Mouse (Mus musculus) lung, adult 2 months (tissue): ENCODE results near the gene Napsa. TPM values are rescaled to one million over a fixed set of nuclear protein-coding genes. Genes with fewer than 3 reads are reported as not detected.

Experiments used
- DNase-seq: peaks from one replicate; pipeline ENCODE4 v3.0.0; 2022
- H3K4me1 ChIP-seq: fragments of 200-500 bp; 2 replicates; pipeline ENCODE4 v1.6.1; 2011; ENCODE audit warnings: low read length; ENCODE audit not compliant: control insufficient read depth, insufficient read depth
- H3K4me3 ChIP-seq: fragments of 200-500 bp; replicated peaks from 2 replicates; pipeline ENCODE3; 2011; ENCODE audit warnings: low read depth, mild to moderate bottlenecking, control low read depth, low read length; ENCODE audit errors: extremely low read depth
- CTCF ChIP-seq: fragments of 200-500 bp; IDR thresholded peaks from 2 replicates; pipeline ENCODE4 v1.5.1; 2011; ENCODE audit warnings: mild to moderate bottlenecking, low read length, control low read depth; ENCODE audit not compliant: insufficient read depth
- POLR2A ChIP-seq: fragments of 200-500 bp; IDR thresholded peaks from 2 replicates; pipeline ENCODE4 v1.6.1; 2011; ENCODE audit warnings: low read depth, mild to moderate bottlenecking, control low read depth, low read length, borderline replicate concordance; ENCODE audit errors: extremely low read depth
- WGBS: fragments of 180-500 bp; shearing (Covaris S2); methylation state at CpG from one replicate; pipeline ENCODE4 v1.1.7; 2018; 5-methylcytosine and 5-hydroxymethylcytosine counted together
- polyA plus RNA-seq: library from polyadenylated mRNA; depleted of rRNA; stranded (reverse); fragments of >200 nt; gene quantifications from 2 replicates; pipeline ENCODE4 v1.2.3, GENCODE M21; 2012; rRNA removed

Gene Napsa
- polyA plus RNA-seq, 1 experiment, result 576 TPM

GRCm38 (mm10) chr7:44626966-44627365 is 54.8 kb downstream of the Napsa start:
- no peak overlapping the region for H3K4me3 ChIP-seq
- TF ChIP-seq CTCF (no peak), POLR2A (no peak)
- DNase-seq, result no peak
- WGBS, result 80% methylated on average over 13 of the region's 13 CpGs
- H3K4me1 ChIP-seq, result no peaks in the 10 kb centered on the region

- 80% methylated on average over 15 of the region's 15 CpGs for WGBS
- no peak for TF ChIP-seq POLR2A
- TF ChIP-seq CTCF, result no peak
- H3K4me3 ChIP-seq, result no peak overlapping the region
- no peak for DNase-seq
- H3K4me1 ChIP-seq, result no peaks in the 10 kb centered on the region
Measured at GRCm38 (mm10) chr7:44628402-44629034, 56.3 kb downstream of the Napsa start.

GRCm38 (mm10) chr7:44630437-44630836 is 58.3 kb downstream of the Napsa start:
- 56% methylated on average over 13 of the region's 13 CpGs for WGBS

GRCm38 (mm10) chr7:44632676-44633075 is 60.5 kb downstream of the Napsa start:
- 38% methylated on average over 13 of the region's 13 CpGs for WGBS
- no peak for TF ChIP-seq POLR2A
- no peak for TF ChIP-seq CTCF
- no peak for DNase-seq
- no peak overlapping the region for H3K4me3 ChIP-seq
- no peaks in the 10 kb centered on the region for H3K4me1 ChIP-seq

More at GRCm38 (mm10) chr7:44630437-44630836, 58.3 kb downstream of the Napsa start:
- TF ChIP-seq CTCF (no peak), POLR2A (no peak)
- Histone ChIP-seq H3K4me3 (no peak overlapping the region), H3K4me1 (no peaks in the 10 kb centered on the region)
- peak; percentile 80 for DNase-seq

GRCm38 (mm10) chr7:44633407-44633806 is 61.2 kb downstream of the Napsa start:
- no peaks in the 10 kb centered on the region for H3K4me1 ChIP-seq
- 25% methylated on average over 15 of the region's 15 CpGs for WGBS
- no peak for DNase-seq
- TF ChIP-seq CTCF (no peak), POLR2A (no peak)
- no peak overlapping the region for H3K4me3 ChIP-seq

Other genes with a start within 250 kb of the Napsa start
- gene Syt3, start 188.3 kb upstream of the Napsa start, polyA plus RNA-seq, result 2.8 and 3.1 TPM in 2 replicates
- gene 1700008O03Rik, start 186.6 kb upstream of the Napsa start, polyA plus RNA-seq, result 0.98 and 1.2 TPM in 2 replicates
- gene Lrrc4b, start 143.4 kb upstream of the Napsa start, polyA plus RNA-seq, result 4.5 and 4.9 TPM in 2 replicates
- 0.24 and 0.50 TPM in 2 replicates for gene Aspdh, start 107.0 kb upstream of the Napsa start, polyA plus RNA-seq
- gene Josd2, start 104.4 kb upstream of the Napsa start, polyA plus RNA-seq, result 164 and 175 TPM in 2 replicates
- gene Emc10, start 75.9 kb upstream of the Napsa start, polyA plus RNA-seq, result 250 and 268 TPM in 2 replicates
- gene Fam71e1, start 75.8 kb upstream of the Napsa start, polyA plus RNA-seq, result 9.5 and 10.3 TPM in 2 replicates
- gene Mybpc2, start 47.7 kb upstream of the Napsa start, polyA plus RNA-seq, result 1.0 and 10.5 TPM in 2 replicates
- gene Spib, start 40.3 kb upstream of the Napsa start, polyA plus RNA-seq, result 11.2 and 11.7 TPM in 2 replicates
- 34.3 and 38.3 TPM in 2 replicates for gene Pold1, start 23.5 kb upstream of the Napsa start, polyA plus RNA-seq
- 194 and 216 TPM in 2 replicates for gene Nr1h2, start 18.4 kb upstream of the Napsa start, polyA plus RNA-seq
- gene Kcnc3, start 18.3 kb downstream of the Napsa start, polyA plus RNA-seq, result 36.0 and 42.5 TPM in 2 replicates
- gene Myh14, start 98.5 kb downstream of the Napsa start, polyA plus RNA-seq, result 223 and 227 TPM in 2 replicates
- gene Izumo2, start 136.4 kb downstream of the Napsa start, polyA plus RNA-seq, result not detected in 2 replicates
- 42.0 and 51.9 TPM in 2 replicates for gene Vrk3, start 176.0 kb downstream of the Napsa start, polyA plus RNA-seq
- gene Zfp473, start 178.7 kb downstream of the Napsa start, polyA plus RNA-seq, result 0.15 and 0.18 TPM in 2 replicates
- 42.9 and 44.1 TPM in 2 replicates for gene Nup62, start 243.7 kb downstream of the Napsa start, polyA plus RNA-seq
- 6.5 and 7.6 TPM in 2 replicates for gene Il4i1, start 244.0 kb downstream of the Napsa start, polyA plus RNA-seq
- 191 and 231 TPM in 2 replicates for gene Atf5, start 244.3 kb downstream of the Napsa start, polyA plus RNA-seq